Mouse (Mus musculus) kidney, postnatal 25 days (tissue): Measurements from ENCODE around the gene Got2.

Experiments
- DNase-seq, 2 experiments: peaks; one replicate each; pipeline ENCODE4 v3.0.0; 2021; ENCODE audit warnings: mixed read lengths in 2 of 2

The Got2 gene

DNA sequence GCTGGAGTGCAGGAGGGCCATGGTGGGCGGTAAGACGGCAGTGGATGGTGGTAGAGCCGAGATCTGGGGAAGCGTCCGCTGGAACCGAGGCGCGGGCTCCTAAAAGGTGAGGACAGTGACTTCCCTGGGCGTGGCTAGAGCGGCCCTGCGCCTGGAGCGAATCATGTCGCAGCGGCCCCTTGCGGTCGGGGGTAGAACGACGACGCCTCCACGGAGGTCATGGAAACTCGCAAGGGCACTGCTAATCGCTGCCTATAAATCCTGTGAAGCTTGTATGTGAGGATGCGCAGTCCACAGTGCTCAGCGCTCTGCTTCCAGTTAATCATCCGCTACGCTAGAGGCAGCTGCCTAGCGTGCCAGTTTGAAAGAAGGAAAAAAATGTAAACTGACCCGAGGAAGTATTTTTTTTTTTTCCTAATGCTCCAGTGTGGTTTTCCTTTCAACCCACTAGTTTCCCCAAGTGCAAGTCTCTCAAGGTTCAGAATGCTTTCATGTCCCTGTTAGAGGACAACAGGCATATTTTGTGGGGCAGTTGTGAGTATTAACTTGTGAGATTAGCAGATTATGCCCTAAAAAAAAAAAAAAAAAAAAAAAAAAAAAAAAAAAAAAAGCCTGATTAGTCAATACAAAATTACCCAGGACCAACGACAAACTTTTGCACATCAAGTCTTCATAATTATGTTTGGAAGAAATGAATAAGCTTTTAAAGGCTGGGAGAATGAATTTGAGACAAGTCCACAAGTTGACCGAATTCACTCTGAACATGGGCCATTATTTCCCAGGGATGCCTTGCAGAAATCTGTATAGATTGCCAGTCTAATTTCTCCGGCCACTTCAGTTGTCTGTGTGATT, at the start of gene Got2:
Gene Got2, minus strand, starts transcription at position 263 of the 852 bp plus-strand sequence.
- peak; percentile 93 to 94 for DNase-seq

DNA sequence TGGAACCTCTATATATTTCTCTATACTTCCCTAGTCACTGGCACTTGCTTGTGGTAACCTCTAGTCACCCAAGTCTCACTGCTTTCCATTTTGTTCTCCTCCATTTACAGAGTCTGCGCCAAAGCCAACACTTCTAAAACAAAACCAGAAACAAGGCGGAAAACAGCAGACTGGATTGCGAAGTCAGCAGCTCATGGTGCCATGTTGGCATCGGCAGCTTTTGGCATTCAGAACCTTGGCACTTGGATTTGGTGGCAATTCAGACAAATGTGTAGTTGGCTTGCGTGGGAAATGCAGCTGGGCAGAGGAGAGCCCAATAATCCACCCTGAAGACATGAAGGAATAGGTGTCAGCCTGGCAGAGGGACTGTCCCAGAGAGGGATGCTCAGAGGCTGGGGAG, 44.5 kb upstream of the Got2 start:
- no peak for DNase-seq

DNA sequence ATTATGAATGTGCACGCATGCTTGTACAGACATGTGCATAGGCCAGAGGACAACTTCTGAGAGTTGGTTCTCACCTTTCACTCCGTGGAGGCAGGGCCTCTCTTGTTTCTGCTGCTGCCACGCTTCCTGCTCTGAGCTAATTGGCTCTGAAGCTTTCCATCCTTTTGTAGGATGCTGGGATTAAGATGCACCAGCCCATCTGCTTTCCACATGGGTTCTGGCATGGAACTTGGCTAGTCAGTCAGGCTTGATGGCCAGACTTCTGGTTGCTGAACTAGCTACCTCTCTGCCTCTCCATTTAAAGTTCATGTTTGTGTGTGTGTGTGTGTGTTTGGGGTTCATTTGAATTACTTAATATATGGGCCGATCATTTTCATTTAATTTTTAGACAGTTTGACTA, 41.5 kb upstream of the Got2 start:
- no peak for DNase-seq

- DNase-seq: peak; percentile 45 to 72
Observed at GRCm38 (mm10) chr8:95916106-95916505, 27.8 kb upstream of the Got2 start.

GRCm38 (mm10) chr8:95914905-95915643, 26.7 kb upstream of the Got2 start:
- DNase-seq: peak; percentile 61 to 86

DNA sequence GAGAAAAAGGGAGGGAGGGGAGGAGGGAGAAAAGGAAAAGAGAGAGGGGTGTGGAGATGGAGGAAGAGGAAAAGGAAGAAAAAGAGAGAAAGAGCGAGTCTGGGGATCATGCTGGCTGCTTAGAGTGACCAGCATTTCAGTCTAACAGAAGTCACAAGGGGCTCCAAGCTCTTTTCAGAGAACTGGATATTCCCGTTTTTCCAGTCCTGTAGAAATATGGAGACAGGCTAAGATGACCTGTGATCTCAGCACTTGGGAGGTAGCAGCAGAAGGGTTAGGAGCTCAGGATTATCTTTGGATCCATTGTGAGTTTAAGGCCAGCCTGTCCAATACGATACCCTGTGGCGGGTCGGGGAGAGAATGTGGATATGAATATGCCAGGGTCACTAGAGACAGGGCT, 22.9 kb upstream of the Got2 start:
- DNase-seq: no peak

DNA sequence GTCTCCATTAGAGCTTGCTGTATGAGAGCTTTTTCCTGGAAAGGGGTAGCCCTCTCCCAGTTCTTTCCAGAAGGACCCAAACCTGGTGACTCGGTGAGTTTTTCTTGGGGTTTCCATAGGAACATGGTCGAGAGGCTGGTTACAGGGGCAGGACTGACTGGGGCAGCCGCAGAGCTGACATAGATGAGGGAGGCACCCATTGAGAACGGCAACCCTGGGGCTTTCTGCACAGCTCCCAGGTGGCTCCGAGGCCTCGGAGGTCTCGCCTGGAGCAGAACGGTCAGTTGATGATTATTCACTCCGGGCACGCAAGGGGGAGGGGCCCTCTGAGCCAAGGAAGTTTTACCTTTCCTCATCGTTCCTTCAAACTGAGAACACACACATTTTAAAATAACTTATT, 19.5 kb upstream of the Got2 start:
- DNase-seq: no peak

DNA sequence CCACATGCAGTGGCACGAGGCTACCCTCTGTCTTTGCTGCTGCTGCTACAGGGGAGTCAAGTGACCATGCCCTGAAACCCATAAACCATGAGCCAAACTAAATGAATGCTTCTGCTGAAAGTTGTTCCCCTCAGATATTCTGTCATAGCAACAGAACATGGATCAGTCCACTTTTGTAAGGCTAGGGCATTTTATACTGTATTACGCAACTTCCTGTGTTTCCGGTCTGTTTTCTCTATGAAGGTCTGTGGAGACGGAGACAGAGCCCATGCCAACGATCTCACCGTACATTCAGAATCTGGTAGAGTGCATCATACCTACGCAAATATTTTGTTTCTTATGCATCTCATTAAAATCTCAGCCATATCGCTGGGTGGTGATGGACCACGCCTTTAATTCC, 18.4 kb upstream of the Got2 start:
- DNase-seq: no peak

DNA sequence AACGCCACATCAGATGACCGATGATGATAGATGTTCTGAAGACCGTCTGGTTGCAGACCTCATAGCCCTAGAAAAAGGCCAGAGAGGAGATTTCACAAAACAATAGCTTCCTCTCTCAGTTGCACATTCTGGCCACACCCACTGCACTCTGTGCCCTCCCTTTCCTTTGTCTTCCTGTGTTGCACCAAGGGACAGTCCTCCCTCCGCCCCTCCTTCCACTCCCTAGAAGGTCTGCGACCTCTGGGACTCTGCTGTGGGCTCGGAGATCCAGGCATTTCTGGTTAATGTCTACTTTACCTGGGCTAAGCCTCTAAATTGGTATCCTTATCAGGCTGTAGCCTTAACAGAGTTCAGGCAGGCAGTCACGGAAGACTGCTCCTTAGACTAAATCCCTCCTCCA, 13.5 kb upstream of the Got2 start:
- DNase-seq: peak in 1 of 2 experiments; percentile 47

- DNase-seq: no peak
Observed at GRCm38 (mm10) chr8:95893701-95894100, 5.4 kb upstream of the Got2 start.

DNA sequence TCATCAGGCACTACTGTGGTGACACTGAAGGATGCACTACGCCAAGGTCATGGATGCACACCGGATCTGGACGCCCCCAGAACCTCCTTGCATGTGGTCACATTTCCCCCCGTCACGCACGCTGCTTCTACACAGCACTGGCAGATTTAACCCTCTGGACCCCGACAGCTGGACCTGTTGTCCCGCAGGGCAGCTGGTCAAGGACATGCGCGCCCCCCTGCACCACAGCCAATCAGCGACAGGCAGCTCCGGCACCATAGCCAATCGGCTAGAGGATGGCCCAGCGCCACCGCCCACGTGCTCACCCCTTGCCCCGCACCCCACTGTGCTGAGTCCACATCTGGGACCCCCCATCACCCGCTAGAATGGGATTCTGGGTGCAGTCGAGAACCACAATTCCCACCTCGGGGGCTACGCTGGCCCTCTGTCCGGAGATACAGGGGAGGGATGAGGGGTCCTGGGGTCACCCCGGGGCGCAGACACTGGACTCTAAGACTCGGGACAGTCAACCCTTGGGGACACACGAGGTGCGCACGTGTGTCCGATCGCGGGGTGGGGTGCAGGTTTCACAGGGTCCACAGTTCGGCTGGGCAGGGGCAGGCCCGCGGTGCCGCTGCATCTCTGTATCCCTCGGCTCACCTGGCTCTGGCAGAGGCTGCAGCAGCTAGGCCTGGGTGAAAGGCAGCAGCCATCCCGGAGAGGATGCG, 616 bp downstream of the Got2 start:
- DNase-seq: peak; percentile 90 to 96

GRCm38 (mm10) chr8:95886647-95887577, 1.4 kb downstream of the Got2 start:
- peak; percentile 63 to 85 for DNase-seq

GRCm38 (mm10) chr8:95885966-95886365, 2.4 kb downstream of the Got2 start:
- no peak for DNase-seq

DNA sequence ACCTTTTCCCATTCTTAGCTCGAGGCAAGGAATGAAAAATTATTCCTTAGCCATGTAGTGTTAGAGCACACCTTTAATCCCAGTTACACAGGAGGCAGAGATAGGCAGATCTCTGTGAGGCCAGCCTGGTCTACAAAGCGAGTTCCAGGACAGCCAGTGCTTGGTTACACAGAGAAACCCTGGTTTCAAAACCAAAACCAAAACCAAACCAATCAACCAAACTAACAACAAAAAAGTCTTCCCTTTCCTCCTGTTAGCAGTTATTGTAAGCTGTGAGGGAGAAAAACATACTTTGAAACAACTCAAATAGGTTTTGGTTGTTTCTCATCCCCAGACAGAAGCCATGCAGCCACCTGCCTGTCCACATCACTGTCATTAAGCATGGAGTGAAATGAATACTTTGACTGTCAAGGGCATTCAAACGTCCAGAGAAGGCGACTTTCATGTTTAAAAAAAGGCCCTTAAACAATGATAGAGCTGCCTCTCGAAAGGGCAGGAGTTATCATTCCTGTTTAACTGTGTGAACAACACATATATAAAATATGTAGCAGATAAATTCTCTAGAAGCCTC, 3.0 kb downstream of the Got2 start:
- no peak for DNase-seq

GRCm38 (mm10) chr8:95884491-95884890, 3.9 kb downstream of the Got2 start:
- peak; percentile 70 to 85 for DNase-seq

DNA sequence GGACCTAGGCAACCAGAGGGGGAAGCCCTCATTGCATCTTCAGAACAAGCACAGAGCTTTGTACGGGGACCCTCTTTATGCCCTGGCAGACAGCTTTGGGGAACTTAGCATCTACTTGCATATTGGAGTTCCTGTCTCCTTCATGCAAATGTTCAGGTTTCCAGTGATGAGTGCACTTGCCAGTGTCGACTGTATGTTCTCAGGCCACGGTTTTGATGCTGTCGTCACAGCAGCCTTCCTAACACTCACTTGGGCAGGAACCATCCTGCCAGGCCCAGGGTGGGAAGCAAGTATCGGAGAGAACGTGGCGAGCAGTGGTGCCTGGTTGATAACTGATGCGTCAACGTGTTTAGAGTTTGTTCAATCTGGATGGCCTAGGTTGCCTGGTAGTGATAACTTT, 6.2 kb downstream of the Got2 start:
- DNase-seq: no peak

DNA sequence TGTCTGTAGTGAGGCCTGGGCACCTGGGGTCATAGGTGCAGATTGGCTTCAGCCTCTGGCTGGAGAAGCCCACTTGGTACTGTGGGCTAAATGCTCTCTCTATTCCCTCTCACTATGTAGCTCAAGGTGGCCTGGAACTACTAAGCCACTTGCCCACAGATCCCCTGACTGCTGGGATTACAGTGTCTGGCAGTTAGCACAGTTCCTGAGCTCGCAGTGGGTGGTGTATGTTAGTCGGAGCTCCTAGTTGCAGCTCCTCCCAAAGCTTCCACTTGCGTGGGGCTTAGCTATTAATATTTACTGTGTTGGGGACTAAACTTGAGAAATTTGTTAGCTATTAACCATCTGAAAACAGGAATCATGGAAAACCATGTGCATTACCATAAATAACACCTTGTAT, 6.8 kb downstream of the Got2 start:
- DNase-seq: peak; percentile 15 to 50

GRCm38 (mm10) chr8:95879823-95880222, 8.5 kb downstream of the Got2 start:
- DNase-seq: no peak

- DNase-seq: peak; percentile 81 to 85
Observed at GRCm38 (mm10) chr8:95878176-95878962, 10.0 kb downstream of the Got2 start.

DNA sequence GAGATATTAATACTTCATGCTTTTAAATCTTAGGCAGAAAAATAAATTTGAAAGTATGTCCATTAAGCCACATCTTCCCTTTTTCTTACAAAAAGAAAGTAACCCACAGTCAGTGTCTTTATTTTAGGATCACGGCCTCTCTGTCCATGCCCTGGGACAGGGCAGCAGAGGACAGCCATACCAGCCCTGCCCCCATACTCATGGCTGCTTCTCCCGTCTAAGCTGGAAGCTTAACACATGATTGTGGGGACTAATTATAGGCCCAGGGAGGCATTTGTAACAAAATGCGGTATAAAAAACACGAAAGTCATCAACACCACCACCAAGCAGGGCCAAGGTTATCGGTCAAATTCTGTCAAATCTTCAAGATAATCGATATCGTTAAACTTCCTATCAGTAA, 13.1 kb downstream of the Got2 start:
- no peak for DNase-seq

DNA sequence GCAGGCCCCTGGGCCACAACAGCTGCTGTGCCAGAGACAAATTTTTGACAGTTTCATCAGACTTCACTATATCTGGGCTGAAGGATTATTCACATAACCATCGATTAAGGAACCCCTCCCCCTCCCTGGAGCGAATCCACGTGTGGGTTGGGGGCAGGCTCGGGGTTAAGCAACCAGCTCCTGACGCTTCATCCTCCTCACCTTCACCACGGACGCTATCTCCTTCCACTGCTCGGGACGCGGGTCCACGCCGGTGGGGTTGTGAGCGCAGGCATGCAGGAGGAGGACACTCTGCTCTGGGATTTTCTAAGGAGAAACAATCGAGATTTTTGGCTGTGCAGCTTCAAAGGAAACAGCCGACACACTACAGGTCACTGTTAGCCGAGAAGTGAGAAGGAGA, 16.7 kb downstream of the Got2 start:
- DNase-seq: no peak
